Mouse (Mus musculus) liver, adult 2 months (tissue): ENCODE data around the gene Cebpb. TPM values are rescaled to one million over a fixed set of nuclear protein-coding genes. Genes with fewer than 3 reads are reported as not detected.

Experiments
- DNase-seq: peaks from one replicate; pipeline ENCODE4 v3.0.0-alpha.2; 2011; ENCODE audit warnings: low read depth, low spot score; ENCODE audit errors: extremely low read depth
- H3K27ac ChIP-seq: fragments of 200-500 bp; replicated peaks from 2 replicates; pipeline ENCODE4 v1.5.1; 2012; ENCODE audit warnings: low read depth, mild to moderate bottlenecking, control low read depth, inconsistent platforms, low read length; ENCODE audit not compliant: insufficient read depth
- H3K27me3 ChIP-seq: fragments of 200-500 bp; 2 replicates; pipeline ENCODE4 v1.6.1; 2012; ENCODE audit warnings: mild to moderate bottlenecking, moderate library complexity, low read length, inconsistent platforms; ENCODE audit not compliant: control insufficient read depth, insufficient read depth
- H3K36me3 ChIP-seq: fragments of 200-500 bp; 2 replicates; pipeline ENCODE4 v1.6.1; 2012; ENCODE audit warnings: low read length, inconsistent platforms; ENCODE audit not compliant: control insufficient read depth, insufficient read depth
- H3K4me1 ChIP-seq: fragments of 200-500 bp; 2 replicates; pipeline ENCODE4 v1.6.1; 2011; ENCODE audit warnings: low read length; ENCODE audit not compliant: control insufficient read depth, insufficient read depth
- H3K4me3 ChIP-seq: fragments of 200-500 bp; 2 replicates; pipeline ENCODE4 v1.5.1; 2011; ENCODE audit warnings: low read depth, mild to moderate bottlenecking, control low read depth, low read length, moderate library complexity; ENCODE audit not compliant: insufficient read depth
- H3K79me2 ChIP-seq: fragments of 200-500 bp; 2 replicates; pipeline ENCODE4 v1.6.1; 2012; ENCODE audit warnings: inconsistent platforms, mild to moderate bottlenecking, low read length, moderate library complexity; ENCODE audit not compliant: control insufficient read depth, insufficient read depth
- H3K9ac ChIP-seq: fragments of 200-500 bp; 2 replicates; pipeline ENCODE4 v1.6.1; 2012; ENCODE audit warnings: low read depth, mild to moderate bottlenecking, control low read depth, inconsistent platforms, low read length
- CTCF ChIP-seq: fragments of 200-500 bp; IDR thresholded peaks from 2 replicates; pipeline ENCODE4 v1.5.1; 2011; ENCODE audit warnings: low read depth, low read length, control low read depth
- POLR2A ChIP-seq: fragments of 200-500 bp; IDR thresholded peaks from 2 replicates; pipeline ENCODE4 v1.6.1; 2011; ENCODE audit warnings: low read length, control low read depth; ENCODE audit not compliant: insufficient read depth; ENCODE audit errors: extremely low read depth
- WGBS: fragments of 180-500 bp; shearing (Covaris S2); methylation state at CpG from one replicate; pipeline ENCODE4 v1.1.7; 2018; 5-methylcytosine and 5-hydroxymethylcytosine counted together
- polyA plus RNA-seq: library from polyadenylated mRNA; depleted of rRNA; stranded (reverse); fragments of >200 nt; gene quantifications from 2 replicates; pipeline ENCODE4 v1.2.3, GENCODE M21; 2012
- total RNA-seq: library from RNA; depleted of rRNA; stranded (reverse); fragments of >200 nt; gene quantifications from 2 replicates; pipeline ENCODE4 v1.2.3, GENCODE M21; 2014

Gene Cebpb
- total and polyA plus RNA-seq, 2 experiments = 147 to 210 TPM

DNA sequence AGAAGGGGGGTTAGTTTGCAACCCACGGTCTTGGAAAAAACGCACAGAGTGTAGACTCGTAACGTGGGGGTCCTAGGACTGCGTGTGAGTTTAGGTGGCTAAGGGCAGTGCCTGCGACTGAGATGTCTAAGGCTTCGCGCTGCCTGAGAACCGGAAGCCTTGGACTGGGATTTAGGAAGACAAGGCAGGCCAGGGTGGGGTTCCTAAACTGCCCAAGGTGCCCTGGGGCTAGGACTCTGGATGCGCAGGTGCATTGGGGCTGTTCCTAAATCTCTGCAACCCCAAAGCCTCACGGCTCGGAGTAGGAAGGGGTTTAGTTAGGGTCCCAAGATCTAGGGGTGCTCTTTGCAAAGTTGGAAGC, 28.1 kb upstream of the Cebpb start:
- no peak overlapping the region for H3K27ac ChIP-seq
- 25% methylated on average over 12 of the region's 12 CpGs for WGBS

DNA sequence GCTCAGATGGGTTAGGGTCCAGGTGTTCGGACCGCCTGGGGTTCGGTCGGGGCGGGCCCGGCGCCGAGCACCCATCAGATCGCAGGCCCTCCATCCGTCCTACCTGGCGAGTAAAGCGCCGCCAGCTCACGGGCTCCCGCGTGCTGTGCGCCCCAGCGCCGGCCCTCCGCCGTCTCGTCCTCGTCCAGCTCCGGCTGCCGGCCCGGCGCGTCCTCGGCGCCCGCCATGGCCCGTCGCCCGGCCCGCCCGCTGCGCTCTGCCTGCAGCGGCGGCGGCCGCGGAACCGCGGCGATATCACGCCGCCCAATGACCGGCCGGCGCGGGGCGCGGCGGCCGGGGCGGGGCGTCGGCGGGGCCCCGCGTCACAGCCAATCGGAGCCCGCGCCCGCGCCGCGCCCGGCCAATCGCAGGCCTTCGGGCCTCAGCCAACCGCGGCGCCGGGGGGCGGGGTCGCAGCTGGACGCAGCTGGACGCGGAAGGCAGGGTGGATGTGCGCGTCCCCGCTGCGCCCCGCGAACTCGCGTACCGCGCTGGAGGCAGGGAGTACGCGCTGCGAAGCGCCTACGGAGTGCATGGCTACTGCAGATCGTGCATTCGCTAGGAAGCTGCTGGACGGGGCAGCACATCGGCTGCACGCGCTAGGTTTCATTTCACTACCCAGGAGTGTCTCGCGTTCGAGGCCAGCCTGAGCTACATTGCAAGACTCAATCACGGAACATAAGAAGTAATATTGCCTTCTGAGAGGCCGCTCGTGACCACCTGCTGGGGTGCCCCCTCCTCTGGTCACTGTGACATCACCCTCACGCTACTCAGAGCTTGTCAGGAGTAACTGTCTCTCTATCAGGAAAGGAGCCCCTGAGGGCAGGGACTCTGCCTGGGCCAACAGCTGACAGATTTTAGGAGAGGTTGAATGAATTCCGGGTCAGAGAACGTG, 27.2 kb upstream of the Cebpb start, which contains the start of gene Gm20431:
Gm20431 (minus strand) TSS at position 227 of the 934 bp plus-strand sequence.
- Histone ChIP-seq H3K27me3 (no peaks in the 10 kb centered on the region), H3K9ac (peak within 1 kb of the TSS; percentile 90), H3K4me1 (peaks cover 25% of the 10 kb centered on the region), H3K36me3 (no peaks in the 10 kb centered on the region), H3K27ac (peak within 1 kb of the TSS; percentile 21; the same call in 1 of the 2 replicates), H3K4me3 (peak within 1 kb of the TSS; percentile 73), H3K79me2 (peaks cover 4% of the 10 kb centered on the region)
- DNase-seq = peak; percentile 65
- peak; percentile 62 for TF ChIP-seq POLR2A
- TF ChIP-seq CTCF = no peak
- WGBS = under 1% methylated on average over 109 of the region's 110 CpGs

More for the DNA sequence above, 28.1 kb upstream of the Cebpb start:
- Histone ChIP-seq H3K79me2 (peaks cover 8% of the 10 kb centered on the region), H3K4me1 (peaks cover 27% of the 10 kb centered on the region), H3K9ac (peak overlapping the region; percentile 90), H3K27me3 (no peaks in the 10 kb centered on the region), H3K36me3 (no peaks in the 10 kb centered on the region), H3K4me3 (peak overlapping the region; percentile 73)
- DNase-seq = no peak
- TF ChIP-seq CTCF (no peak), POLR2A (no peak)

DNA sequence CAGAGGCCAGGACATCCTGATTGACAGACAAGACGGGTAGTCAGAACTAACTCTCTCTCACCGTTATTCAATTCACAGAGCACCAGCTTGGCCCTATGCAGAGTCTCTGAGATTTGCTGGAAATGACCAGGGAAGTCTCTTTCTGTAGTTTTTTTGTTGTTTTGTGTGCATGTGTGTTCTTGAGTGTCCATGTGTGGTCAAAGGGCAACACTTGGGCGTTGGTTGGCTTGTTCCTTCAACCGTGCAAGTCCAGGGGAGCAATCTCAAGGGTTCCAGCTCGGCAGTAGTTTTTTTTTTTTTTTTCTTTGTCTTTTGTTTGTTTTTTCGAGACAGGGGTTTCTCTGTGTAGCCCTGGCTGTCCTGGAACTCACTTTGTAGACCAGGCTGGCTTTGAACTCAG, 26.0 kb upstream of the Cebpb start:
- no peak overlapping the region for H3K27ac ChIP-seq

GRCm38 (mm10) chr2:167665972-167666713, 22.6 kb upstream of the Cebpb start:
- Histone ChIP-seq H3K36me3 (no peaks in the 10 kb centered on the region), H3K27ac (no peak overlapping the region), H3K27me3 (no peaks in the 10 kb centered on the region), H3K4me1 (peaks cover 5% of the 10 kb centered on the region; the same call in 1 of the 2 replicates), H3K9ac (no peak overlapping the region), H3K4me3 (no peak overlapping the region), H3K79me2 (no peaks in the 10 kb centered on the region; the same call in 1 of the 2 replicates)
- no peak for DNase-seq
- WGBS = 81% methylated on average over 18 of the region's 18 CpGs
- TF ChIP-seq CTCF (no peak), POLR2A (no peak)

More for the DNA sequence above, 26.0 kb upstream of the Cebpb start:
- TF ChIP-seq POLR2A (no peak), CTCF (no peak)
- Histone ChIP-seq H3K9ac (no peak overlapping the region), H3K36me3 (no peaks in the 10 kb centered on the region), H3K27me3 (no peaks in the 10 kb centered on the region), H3K79me2 (peaks cover under 1% of the 10 kb centered on the region; the same call in 1 of the 2 replicates), H3K4me3 (no peak overlapping the region), H3K4me1 (peaks cover 21% of the 10 kb centered on the region)
- 81% methylated on average over 6 of the region's 6 CpGs for WGBS
- DNase-seq = no peak

- no peaks in the 10 kb centered on the region for H3K36me3 ChIP-seq
Measured at GRCm38 (mm10) chr2:167668426-167668825, 20.3 kb upstream of the Cebpb start.

More at GRCm38 (mm10) chr2:167668426-167668825, 20.3 kb upstream of the Cebpb start:
- H3K4me1 ChIP-seq = peaks cover 8% of the 10 kb centered on the region
- no peaks in the 10 kb centered on the region for H3K27me3 ChIP-seq
- TF ChIP-seq CTCF = no peak
- no peak for TF ChIP-seq POLR2A
- WGBS = 92% methylated on average over 5 of the region's 5 CpGs
- no peak overlapping the region for H3K4me3 ChIP-seq
- no peak for DNase-seq
- no peak overlapping the region for H3K27ac ChIP-seq
- no peak overlapping the region for H3K9ac ChIP-seq
- no peaks in the 10 kb centered on the region for H3K79me2 ChIP-seq
